Mouse (Mus musculus) gastrocnemius, postnatal 36 days (tissue): ENCODE measurements around the gene Tcf23. TPM values are rescaled to one million over a fixed set of nuclear protein-coding genes. Genes with fewer than 3 reads are reported as not detected.
A peak's percentile ranks its signal among the peaks of the same experiment; 100 is the strongest.

Experiments used
- DNase-seq, 2 experiments: peaks; one replicate each; pipeline ENCODE4 v3.0.0; 2022
- intact Hi-C: fragments of 180-260 bp; cut with DNase I; formaldehyde crosslinking; loops from one replicate; pipeline ENCODE4 v1.15.1; 2025
- long read RNA-seq, 2 experiments: library from polyadenylated mRNA; stranded (forward); transcript quantifications; one replicate each; pipeline ENCODE4 v2.0.0; 2021
- total RNA-seq, 2 experiments: library from RNA; stranded (reverse); gene quantifications; 2 replicates each; pipeline ENCODE4 v1.2.3; 2021

The Tcf23 gene
- under 1 TPM; 0.15 to 0.32 TPM for total RNA-seq
- long read RNA-seq, experiment 1 = 0 reads
- long read RNA-seq, experiment 2 = 0 reads

GRCm38 (mm10) chr5:30968416-30968815, at the start of gene Tcf23:
Tcf23 (plus strand) TSS chr5:30968662.
- intact Hi-C loops = no loop called here
- peak in 1 of 2 experiments; percentile 46 for DNase-seq

GRCm38 (mm10) chr5:30918691-30919090, 49.8 kb upstream of the Tcf23 start:
- DNase-seq = no peak
- intact Hi-C loops = no loop called here

- intact Hi-C loops = no loop called here
- DNase-seq = no peak
Observed at GRCm38 (mm10) chr5:30919831-30920614, 48.4 kb upstream of the Tcf23 start.

- DNase-seq = no peak
- intact Hi-C loops = no loop called here
Observed at GRCm38 (mm10) chr5:30920621-30921020, 47.8 kb upstream of the Tcf23 start.

- DNase-seq = peak; percentile 89 to 91
- intact Hi-C loops = no loop called here
Observed at GRCm38 (mm10) chr5:30921256-30922033, 47.0 kb upstream of the Tcf23 start, which contains the start of gene Khk. Khk (plus strand) TSS chr5:30921431.

- intact Hi-C loops = no loop called here
Observed at GRCm38 (mm10) chr5:30922581-30923041, 45.9 kb upstream of the Tcf23 start.

GRCm38 (mm10) chr5:30923119-30923518, 45.3 kb upstream of the Tcf23 start:
- no peak for DNase-seq
- intact Hi-C loops = no loop called here

More at GRCm38 (mm10) chr5:30922581-30923041, 45.9 kb upstream of the Tcf23 start:
- no peak for DNase-seq

- intact Hi-C loops = no loop called here
- DNase-seq = no peak
Observed at GRCm38 (mm10) chr5:30924614-30925013, 43.8 kb upstream of the Tcf23 start.

- no peak for DNase-seq
- intact Hi-C loops = no loop called here
Observed at GRCm38 (mm10) chr5:30925217-30925616, 43.2 kb upstream of the Tcf23 start.

- DNase-seq = no peak
- intact Hi-C loops = no loop called here
Observed at GRCm38 (mm10) chr5:30926073-30926472, 42.4 kb upstream of the Tcf23 start.

- intact Hi-C loops = loop anchor here (2.0 kb wide), 1 partner anchor 71 kb away; no protein-coding TSS in a partner anchor
Observed at GRCm38 (mm10) chr5:30927945-30928529, 40.4 kb upstream of the Tcf23 start.

GRCm38 (mm10) chr5:30930121-30930520, 38.3 kb upstream of the Tcf23 start:
- intact Hi-C loops = loop anchor here (2.0 kb wide), 1 partner anchor 75 kb away; no protein-coding TSS in a partner anchor
- peak; percentile 64 to 77 for DNase-seq

More at GRCm38 (mm10) chr5:30927945-30928529, 40.4 kb upstream of the Tcf23 start:
- DNase-seq = no peak

- DNase-seq = no peak
- intact Hi-C loops = loop anchor here (2.0 kb wide), 1 partner anchor 74 kb away; no protein-coding TSS in a partner anchor
Observed at GRCm38 (mm10) chr5:30930846-30931245, 37.6 kb upstream of the Tcf23 start.

- DNase-seq = no peak
- intact Hi-C loops = loop anchor here (2.0 kb wide), 1 partner anchor 73 kb away; no protein-coding TSS in a partner anchor
Observed at GRCm38 (mm10) chr5:30931378-30931777, 37.1 kb upstream of the Tcf23 start.

GRCm38 (mm10) chr5:30933705-30934104, 34.8 kb upstream of the Tcf23 start:
- intact Hi-C loops = no loop called here
- DNase-seq = no peak

GRCm38 (mm10) chr5:30934725-30935461, 33.6 kb upstream of the Tcf23 start:
- intact Hi-C loops = no loop called here
- no peak for DNase-seq

- intact Hi-C loops = no loop called here
Observed at GRCm38 (mm10) chr5:30943004-30943403, 25.5 kb upstream of the Tcf23 start.

GRCm38 (mm10) chr5:30944344-30944743, 24.1 kb upstream of the Tcf23 start:
- intact Hi-C loops = no loop called here
- no peak for DNase-seq

More at GRCm38 (mm10) chr5:30943004-30943403, 25.5 kb upstream of the Tcf23 start:
- DNase-seq = no peak

- intact Hi-C loops = no loop called here
- DNase-seq = peak in 1 of 2 experiments; percentile 65
Observed at GRCm38 (mm10) chr5:30944956-30945781, 23.3 kb upstream of the Tcf23 start, which contains the start of gene Cgref1. Cgref1 (minus strand) TSS chr5:30945591.
